Mouse (Mus musculus): ENCODE data around the gene Mpi. TPM values are rescaled to one million over a fixed set of nuclear protein-coding genes. Genes with fewer than 3 reads are reported as not detected.
A peak's percentile ranks its signal among the peaks of the same experiment; 100 is the strongest.

Gene Mpi
- total RNA-seq, 2 experiments from 2014 or later = 11.5 to 12.7 TPM

DNA sequence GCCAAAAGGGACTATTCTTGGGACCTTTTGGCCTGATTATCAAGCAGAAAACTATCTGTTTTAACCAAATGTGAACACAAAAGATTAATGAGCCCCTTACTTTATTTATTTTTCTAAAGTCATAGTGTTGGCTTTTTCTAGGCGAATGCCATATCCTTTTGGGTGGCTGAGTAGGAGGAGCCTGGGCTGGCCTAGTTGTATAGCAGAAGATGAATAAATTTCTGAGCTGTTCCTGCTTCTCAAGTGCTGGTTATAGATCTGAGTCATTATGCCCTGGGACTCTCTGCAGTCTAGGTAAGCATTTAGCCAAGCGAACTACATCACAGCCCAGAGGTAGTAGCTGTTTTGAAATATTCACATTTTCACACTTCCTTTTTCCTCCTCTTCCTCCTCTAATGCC, 27.0 kb downstream of the Mpi start:
- no peak for ATAC-seq (ENCODE audit: poor library complexity, severe bottlenecking)

DNA sequence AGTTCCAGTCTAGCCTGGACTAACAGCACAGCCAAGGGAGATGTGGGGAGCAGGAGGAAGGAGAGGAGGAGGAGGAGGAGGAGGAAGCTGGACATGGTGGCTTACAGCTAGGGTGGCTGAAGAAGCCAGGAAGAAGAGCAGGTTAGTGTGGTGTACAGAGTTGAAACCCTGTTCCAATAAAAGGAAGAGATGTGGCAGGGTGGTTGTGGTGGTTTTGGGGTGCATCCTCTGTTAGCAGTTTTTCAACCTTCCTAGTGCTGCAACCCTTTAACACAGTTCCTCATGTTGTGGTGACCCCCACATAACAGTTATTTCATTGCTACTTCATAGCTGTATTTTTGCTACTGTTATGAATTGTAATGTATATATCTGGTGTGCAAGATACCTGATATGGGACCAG, 28.1 kb downstream of the Mpi start:
- ATAC-seq (ENCODE audit: poor library complexity, severe bottlenecking) = peak; percentile 22; the same call in 1 of the 2 replicates

DNA sequence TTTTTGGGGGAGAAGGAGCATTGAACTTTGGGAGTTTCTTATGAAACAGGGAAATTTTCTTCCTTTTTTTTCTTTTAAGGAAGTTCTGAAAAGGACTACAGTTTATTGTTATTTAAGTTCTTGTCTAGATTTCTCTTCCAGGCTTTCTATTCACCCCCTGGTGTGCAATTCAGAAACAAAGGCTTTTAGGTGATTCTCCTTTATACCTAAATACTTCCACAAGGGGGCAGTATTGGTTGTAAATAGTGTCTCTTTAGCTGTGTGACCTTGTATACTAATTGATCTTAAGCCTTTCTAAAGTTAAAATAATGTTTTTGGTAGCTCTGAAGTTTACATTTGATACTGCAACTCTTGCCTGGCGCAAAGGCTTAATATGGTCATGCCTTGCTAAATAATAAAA, 28.8 kb downstream of the Mpi start:
- no peak for ATAC-seq (ENCODE audit: poor library complexity, severe bottlenecking)

DNA sequence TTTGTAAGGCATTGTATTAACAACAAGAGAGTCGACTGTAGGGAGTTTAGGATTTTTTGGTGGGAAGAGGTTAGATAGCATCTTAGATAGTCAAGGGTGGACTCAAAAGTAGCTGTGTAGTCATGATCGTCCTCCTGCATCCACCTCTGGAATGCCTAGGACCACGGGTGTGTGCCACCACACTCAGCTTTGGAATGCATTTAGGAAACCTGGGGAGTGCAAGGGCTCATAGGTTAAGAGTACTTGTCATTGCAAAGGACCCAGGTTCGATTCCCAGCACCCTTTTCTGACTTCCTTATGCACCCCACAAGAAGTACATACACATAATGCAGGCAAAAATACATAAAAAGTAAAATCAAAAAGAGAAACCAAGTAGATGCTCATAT, 29.7 kb downstream of the Mpi start:
- no peak for ATAC-seq (ENCODE audit: poor library complexity, severe bottlenecking)

DNA sequence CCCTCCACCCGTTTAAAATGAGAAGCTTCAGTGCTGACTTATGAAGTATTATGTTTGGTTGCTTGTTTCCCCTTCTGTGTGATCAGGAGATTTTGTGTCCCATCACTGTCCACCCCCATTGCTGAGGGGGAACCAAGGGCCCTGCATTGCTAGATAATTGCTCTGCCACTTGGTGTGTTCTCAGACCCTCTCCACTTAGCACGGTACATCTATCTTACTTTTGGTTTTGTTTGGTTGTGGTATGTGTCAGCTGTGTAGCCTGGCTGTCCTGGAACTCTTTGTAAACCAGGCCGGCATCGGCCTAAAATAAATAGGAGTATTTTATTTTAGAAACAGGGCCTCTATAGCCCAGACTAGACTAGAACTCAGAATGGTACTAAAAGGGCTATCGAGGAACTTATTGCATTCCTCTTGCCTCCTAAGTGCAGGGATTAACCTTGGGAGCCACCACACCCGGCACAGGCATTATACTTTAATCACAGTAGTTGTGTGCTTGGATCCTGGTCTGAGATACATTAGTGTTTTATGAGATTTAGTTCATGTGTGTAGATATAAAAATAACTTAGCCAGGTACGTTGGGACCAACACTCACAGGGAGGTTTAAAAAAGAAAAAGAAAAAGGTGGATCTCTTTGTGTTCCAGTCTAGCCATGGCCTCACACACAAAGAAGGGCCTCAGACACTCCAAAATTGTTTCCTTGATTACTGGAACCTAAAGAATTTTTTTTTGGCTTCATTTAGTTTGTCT, 30.3 kb downstream of the Mpi start:
- no peak for ATAC-seq (ENCODE audit: poor library complexity, severe bottlenecking)

DNA sequence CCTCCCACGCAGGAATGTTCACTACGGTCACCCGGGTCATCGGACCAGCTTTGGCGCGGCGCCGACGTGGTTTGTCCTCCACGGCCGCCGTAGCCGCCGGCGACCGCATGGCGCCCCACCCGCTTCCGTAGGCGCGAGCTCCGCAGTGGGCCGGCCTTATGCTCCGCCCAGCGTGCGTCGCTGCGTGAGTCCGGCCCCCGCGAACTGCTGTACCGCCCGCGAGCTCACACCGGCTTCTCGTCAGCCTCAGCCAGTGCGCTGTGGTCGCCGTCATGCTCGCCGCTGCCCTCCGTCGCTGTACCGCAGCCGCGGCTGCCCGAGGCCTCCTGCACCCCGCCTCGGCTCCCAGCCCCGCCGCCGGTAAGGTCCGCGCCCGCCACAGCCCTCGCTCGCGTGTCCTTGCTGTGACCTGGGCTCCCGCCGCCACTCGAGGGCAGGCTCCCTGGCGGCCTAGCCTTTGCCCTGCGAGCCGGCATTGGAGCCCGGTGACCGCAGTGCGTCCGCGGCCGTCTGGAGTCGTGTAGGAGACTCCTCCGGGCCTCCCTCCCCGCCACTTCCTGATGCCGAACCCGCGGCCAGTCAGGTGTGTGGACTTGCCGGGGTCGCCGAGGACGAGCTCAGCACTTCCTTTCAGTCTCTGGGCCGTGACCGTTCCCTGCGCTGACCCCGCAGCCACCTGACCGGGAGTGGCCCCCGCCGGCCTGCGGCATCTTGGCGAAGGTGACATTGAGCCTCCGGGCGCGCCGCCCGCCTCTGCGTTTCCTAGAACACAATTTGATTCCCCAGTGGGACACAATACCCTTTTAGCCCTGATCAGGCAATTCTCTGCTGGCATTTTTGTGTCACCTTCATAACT, 31.3 kb downstream of the Mpi start, which contains the start of gene Cox5a:
Gene Cox5a (plus strand): TSS at position 219 of the 856 bp plus-strand sequence.
- peak; percentile 93 for ATAC-seq (ENCODE audit: poor library complexity, severe bottlenecking)

DNA sequence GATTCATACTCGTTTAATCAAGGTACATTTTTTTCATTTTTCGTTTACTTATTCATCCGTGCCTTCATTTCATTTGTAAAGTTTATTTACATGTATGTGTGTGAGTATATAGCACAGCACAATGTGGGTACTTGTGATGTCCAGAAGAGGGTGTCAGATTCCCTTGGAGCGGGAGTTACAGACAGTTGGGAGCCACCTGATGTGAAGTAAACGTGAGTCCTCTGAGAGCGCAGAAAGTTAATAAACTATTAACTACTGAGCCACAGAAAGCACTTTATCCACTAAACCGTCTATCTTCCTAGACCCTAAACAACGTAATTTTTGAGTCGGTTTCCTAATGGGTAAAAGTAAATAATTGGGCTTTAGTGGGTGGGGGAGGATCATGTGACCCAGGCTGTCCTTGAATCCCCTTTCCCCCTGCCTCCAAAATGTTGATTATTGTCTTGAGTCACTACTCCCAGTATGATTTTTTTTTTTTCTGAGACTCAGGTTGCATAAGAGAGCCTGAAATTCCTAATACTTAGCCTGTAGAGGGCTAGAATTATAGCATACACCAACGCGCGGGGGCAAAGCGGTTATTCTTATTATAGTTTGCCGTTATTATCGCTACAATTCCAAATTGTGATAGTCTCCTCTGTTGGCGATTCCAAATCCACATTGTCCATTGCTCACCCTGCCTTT, 32.0 kb downstream of the Mpi start:
- no peak for ATAC-seq (ENCODE audit: poor library complexity, severe bottlenecking)

DNA sequence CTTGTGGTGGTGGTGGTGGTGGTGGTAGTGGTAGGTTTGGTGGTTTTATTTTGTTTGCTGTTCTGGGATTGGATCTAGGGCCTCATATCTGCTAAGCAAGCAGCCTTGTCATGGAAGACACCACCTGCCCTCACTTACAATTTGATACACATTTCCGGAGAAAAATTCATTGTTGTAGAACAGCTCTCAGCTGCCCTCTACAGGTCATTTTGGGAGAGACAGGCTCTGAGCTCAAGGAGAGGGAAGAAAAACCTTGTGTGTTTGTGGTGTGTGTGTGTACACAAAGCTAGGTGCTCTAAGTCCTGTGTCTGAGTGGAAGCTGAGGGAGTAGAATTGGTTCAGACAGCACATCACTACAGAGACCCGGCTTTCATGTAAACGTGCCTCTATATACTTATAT, 35.5 kb downstream of the Mpi start:
- ATAC-seq (ENCODE audit: poor library complexity, severe bottlenecking) = peak; percentile 41; the same call in 1 of the 2 replicates

DNA sequence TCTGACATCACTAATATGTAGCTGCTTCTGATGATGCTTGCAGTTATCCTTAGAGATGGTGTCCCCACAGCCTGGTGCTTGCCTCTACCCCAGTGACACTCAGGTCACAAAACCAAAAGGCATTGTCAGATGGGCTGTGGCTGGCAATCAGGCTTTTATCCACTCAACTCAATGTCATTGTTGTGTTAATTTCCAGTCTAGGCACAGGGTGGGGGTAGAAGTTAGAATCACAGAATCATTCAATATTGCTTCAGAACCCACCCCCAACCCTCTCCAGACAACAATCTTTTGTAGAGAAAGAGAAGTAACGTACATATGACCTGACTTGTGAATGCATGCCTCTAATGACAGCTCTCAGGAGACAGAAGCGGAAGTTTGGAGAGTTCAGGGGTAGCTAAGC, 42.0 kb downstream of the Mpi start:
- ATAC-seq (ENCODE audit: poor library complexity, severe bottlenecking) = no peak

DNA sequence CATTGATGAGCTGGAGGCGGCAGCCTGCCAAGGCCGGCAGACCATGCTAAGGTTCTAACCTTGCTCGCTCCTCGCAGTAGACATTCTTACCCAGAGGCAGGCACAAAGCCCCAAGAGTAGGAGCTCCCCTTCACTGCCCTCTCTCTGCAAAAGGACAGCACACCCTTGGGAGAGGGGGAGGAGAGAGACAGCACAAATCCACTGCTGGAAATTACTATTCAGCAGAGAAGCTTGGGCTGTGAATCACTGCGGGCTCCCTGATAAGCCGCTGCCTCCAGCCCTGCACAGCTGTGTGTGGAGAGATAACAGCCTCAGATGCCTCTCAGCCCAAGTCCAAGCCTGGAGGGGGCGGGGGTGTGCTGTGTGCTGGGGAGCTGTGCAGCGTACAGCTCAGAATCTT, 46.9 kb downstream of the Mpi start:
- ATAC-seq (ENCODE audit: poor library complexity, severe bottlenecking) = peak; percentile 51

DNA sequence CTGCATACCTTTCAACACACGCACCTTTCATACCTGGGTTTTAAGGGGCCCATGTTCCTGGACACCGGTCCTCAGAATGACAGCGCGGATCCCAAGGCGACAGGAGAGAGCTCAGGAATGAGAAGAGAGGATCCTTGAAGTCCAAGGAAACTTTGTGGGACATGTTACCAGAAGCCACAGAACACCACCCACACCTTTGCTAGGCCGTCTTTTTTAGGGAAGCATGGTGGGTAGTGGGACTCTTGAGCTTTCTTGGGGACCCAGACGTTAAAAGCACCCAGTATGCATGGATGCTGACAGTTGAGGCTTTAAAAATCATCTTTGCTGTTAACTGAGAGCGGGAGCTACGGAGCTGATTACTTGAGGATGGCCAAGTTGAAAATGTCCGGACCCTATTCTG, 47.7 kb downstream of the Mpi start:
- no peak for ATAC-seq (ENCODE audit: poor library complexity, severe bottlenecking)

DNA sequence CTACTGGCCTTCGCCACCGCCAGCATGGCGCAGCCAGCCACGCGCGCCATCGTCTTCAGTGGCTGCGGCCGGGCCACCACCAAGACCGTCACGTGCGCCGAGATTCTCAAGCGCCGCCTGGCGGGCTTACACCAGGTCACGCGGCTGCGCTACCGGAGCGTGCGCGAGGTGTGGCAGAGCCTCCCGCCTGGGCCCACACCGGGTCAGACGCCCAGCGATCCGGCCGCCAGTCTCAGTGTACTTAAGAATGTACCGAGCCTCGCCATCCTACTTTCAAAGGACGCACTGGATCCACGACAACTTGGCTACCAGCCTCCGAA, 48.2 kb downstream of the Mpi start:
- ATAC-seq (ENCODE audit: poor library complexity, severe bottlenecking) = peak; percentile 84

DNA sequence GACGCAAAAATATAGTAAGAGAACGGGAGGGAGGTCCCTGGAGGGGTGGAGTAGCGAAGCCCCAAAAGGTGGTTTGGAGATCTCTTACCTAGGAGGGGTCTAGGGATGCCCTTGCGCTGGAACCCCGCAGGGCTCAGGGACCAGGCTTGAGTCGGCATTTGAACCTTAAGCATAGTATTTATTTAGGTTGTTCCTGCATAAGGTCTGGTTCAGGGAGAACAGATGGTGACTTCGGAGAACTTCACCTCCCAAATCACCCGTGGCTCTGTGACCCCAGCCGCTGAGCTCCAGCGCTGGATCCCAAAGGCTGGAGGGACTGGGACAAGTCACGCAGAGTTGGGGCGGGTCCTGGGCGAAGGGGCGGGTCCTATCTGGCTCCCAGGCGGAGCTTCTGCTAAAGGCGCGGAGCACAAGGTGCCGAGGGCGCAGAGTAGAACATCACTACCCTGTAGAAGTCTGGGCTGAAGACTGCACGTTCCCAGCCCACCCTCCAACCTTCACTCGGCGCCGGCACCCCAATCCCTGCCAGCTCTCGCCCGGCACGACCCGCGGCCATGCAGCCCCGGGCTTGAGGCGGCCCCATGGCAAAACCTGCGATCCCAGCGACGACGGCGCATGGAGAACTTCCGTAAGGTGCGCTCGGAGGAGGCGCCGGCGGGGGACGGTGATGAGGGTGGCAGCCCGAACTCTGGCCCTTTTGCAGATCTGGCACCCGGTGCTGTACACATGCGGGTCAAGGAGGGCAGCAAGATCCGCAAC, 48.8 kb downstream of the Mpi start, which contains the start of gene Rpp25:
Gene Rpp25 (plus strand): TSS at position 405 of the 759 bp plus-strand sequence.
- ATAC-seq (ENCODE audit: poor library complexity, severe bottlenecking) = no peak; the same call in 1 of the 2 replicates

DNA sequence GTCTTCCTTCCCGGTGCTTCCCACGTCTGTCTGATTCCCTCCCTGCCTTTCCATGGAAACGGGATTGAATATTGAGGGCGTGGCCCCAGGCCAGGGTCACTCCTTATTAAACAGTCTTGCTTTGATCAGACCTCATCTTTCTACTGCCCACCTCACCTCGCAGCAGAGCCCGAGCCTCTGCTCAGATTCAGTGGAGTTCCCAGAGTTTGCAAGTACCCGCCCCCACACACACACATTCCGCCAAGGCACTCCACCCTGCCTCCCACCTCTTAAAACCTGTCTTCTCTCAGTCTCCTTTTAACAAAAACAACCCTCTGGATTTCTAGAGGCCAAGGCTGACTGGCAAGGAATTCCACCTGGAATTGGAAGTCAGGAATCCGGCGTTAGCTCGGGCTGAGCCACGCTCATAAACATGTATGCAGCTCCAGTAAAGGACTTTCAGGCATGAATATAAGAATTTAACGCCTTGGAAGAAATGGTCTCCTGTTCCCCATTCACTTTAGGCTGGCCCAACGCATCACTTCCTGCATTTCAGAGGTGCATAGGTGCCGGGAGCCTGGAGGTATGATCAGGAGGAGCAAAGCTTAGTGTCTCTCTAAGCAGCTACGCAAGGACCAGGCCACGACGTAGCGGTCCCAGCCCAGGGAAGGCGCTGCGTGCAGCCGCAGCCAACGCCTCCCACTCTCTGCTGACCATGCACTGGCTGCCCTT, 49.5 kb downstream of the Mpi start:
- no peak for ATAC-seq (ENCODE audit: poor library complexity, severe bottlenecking)

DNA sequence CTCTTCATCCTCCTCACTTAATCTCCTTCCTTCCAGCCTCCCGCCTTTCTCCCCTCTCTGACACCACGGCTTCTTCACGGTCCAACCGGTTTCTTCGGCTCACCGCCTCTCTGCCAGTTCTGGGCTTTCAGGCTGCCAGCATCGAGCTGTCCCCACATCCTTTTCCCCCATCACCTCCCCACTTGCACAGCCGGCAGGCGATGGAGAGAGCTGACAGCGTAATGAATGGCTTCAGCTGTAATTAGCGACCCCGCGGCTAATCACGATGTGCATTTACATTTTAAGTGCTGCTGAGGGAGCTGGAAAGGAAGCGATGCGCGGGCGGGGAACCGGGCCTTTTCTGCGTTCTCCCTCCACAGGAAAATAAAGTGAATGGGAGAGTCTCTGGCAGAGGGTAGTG, 50.7 kb downstream of the Mpi start:
- ATAC-seq (ENCODE audit: poor library complexity, severe bottlenecking) = no peak

DNA sequence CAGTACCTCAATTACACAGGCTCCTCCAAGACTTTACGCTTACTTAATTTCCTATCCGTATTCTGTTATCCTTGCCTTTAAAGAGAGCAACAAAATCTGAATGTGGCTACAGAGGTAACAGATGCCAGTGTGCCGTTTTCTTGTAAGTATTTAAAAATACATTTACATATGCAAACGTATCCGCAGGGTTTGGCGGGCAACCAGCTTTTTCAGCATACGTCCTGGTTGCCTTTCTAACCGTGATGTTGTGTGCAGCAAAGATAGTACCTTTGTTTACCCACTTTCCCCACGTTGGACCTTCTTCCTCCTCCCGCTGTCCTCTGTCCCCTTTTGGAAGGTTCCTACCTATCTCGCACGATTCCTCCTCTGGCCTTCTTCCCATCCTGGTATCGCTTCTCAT, 51.1 kb downstream of the Mpi start:
- ATAC-seq (ENCODE audit: poor library complexity, severe bottlenecking) = no peak

DNA sequence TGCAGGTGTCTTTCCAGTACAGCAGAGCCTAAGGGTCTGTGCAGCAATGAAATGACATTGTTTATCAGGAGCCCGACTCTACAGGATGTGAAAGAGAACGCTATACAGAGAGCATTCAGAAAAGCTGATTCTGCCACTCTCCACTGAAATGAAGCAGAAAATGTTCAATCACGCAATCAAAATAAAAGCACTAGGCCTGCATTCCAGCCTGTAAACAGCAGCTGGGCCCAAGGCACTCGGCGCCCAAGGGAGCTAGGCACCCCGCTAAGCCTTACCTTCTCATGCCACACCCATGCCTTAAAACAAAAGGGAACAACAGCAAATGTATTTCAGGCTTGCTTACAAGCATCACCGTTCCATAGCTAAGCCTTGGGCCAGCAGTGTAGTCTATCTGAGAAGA, 54.0 kb downstream of the Mpi start:
- ATAC-seq (ENCODE audit: poor library complexity, severe bottlenecking) = no peak

DNA sequence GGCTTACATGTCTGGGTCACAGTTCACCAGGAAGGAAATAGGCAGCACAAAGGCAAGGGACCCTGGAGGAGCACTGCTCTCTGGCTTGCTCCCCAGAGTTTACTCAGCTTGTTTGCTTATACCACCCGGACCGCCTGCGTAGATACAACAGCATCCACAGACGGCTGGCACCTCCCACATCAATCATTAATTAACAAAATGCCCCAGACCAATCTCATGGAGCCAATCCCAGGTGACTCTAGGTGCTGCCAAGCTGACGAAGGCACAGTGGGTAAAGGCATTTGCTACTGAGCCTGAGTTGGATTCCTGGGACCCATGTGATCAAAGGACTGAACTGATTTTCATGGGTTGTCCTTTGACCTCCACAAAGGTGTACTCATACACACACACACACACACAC, 55.3 kb downstream of the Mpi start:
- ATAC-seq (ENCODE audit: poor library complexity, severe bottlenecking) = no peak

DNA sequence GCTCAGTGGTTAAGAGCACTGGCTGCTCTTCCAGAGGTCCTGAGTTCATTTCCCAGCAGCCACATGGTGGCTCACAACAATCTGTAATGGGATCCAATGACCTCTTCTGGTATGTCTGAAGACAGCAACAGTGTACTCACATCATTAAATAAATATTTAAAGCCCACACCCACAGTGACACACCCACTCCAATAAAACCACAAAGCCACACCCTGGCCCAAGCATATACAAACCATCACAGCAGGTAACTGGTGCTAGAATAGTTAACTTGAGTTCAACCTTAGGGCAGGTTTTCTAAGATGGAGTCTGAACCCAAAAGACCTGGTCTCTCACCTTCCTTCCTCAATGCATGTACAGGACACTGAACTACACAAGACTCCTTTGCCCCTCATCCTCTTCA, 57.6 kb downstream of the Mpi start:
- ATAC-seq (ENCODE audit: poor library complexity, severe bottlenecking) = no peak

All from megakaryocyte, adult 5-6 weeks (primary cell).